Mouse (Mus musculus): ENCODE data around the gene Nlrc3.

DNA sequence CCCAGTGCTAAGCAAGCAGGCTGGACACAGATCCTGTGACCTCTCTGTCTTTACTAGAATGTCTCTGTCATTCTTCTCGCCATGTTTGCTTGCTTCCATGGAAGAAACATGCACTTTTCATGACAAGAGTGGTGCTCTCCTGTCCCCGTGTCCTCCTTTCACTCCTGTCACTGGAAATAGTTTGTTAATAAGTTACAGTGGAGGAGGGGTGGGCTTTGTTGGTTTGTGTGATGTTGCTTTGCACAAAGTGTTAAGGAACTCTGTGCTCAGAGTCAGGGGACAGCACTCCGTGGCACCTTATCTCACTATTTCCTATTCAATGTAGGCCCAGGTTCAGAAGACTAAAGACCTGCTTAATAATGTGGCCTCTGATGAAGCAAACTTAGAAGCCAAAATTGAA lies 52.9 kb downstream of the Nlrc3 start:
- TF ChIP-seq POLR2A (IDR thresholded peaks at IDR 0.05; ENCODE audit: insufficient read depth, low read depth, low read length): no peak
- no peak for TF ChIP-seq CTCF (IDR thresholded peaks at IDR 0.05; ENCODE audit: insufficient read depth, low read depth, low read length)

All from olfactory bulb, adult 2 months (tissue).